Mouse (Mus musculus) c-Kit-positive CD71-negative TER-119-negative erythroid progenitor cells, embryonic 14.5 days (primary cell): ENCODE results near the gene Wwox.

ENCODE experiments used
- DNase-seq: peaks from one replicate; pipeline ENCODE4 v3.0.0-alpha.2; 2013; ENCODE audit warnings: low read depth

The Wwox gene

GRCm38 (mm10) chr8:114439334-114440204 is at the start of gene Wwox:
Gene Wwox (plus strand): TSS chr8:114439655.
- DNase-seq: peak; percentile 86

- no peak for DNase-seq
Measured at GRCm38 (mm10) chr8:114390465-114391254, 48.8 kb upstream of the Wwox start.

DNA sequence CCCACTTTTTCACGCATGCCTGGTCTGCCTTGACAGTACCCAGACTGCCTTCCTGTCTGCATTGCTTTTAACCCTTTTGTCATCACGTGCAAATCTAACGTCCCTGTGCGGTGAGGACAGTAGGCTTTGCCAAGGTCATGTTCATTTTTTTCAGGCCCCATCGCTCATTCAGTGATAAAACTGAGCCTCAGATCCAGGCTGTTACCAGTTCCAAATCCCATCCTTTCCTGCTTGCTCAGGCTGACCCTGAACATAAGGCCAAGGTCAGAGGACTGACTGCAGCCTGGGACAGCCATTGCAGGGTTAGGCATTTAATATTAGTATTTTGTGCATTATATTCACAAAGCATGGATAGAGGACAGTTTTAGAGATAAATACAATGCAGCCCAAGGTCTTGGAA is 41.1 kb upstream of the Wwox start:
- no peak for DNase-seq

DNA sequence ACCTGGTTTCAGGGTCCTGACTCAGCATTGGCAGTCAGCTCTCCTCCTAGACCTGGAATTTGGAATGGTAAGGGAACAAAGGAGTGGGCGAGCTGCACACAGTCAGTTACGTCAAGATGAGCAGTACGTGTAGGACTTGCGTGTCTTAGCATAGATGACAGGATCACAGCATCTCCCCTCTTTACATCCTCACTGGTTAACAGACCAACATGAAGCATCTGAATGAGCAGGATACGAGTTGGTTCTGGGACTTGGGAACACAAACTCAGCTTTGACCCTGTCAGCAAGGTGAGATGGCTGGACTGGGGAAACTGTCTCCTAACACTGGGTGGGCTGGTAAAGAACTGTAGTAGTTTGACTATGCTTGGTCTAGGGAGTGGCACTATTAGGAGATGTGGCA is 40.2 kb upstream of the Wwox start:
- no peak for DNase-seq

DNA sequence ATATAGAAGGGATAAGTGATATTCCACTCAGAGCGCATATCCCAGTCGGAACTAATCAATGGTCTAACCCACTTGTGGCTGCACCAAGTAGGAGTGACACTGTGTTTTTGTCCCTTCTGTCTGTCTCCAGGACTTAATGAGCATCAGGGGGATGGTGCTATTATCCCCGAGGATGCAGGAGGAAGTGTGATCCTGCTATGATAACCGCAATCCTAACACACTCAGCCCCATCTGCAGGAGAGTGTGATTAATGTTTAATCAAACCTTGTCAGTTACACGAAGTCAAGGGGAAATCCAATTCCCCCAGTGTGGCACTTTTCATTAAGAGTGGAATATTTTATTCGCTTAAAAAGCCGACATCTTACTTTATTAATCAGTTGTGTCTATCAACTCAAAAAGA is 37.8 kb upstream of the Wwox start:
- no peak for DNase-seq

DNA sequence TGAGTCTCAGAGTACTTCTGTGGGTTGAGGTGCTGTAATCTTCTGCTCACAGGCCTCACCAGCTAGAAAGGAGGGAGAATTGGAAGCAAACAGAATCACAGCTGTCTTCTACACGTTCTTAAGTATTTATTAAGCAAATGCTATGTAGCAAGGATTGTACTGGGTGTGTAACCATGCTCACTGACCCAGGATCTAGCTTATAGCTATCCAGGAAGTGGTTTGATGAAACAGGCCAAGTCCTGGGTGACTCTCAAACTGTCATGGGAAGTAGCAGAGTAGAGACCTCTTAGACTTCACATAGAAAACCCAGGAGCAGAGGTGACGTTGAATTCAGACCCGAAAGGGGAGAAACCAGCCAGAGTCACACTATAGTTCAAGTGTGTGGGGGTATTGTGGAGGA is 28.0 kb upstream of the Wwox start:
- DNase-seq: no peak

GRCm38 (mm10) chr8:114417786-114418185 is 21.7 kb upstream of the Wwox start, which contains the start of gene Clec3a:
Gene Clec3a (plus strand): TSS chr8:114418086.
- no peak for DNase-seq

GRCm38 (mm10) chr8:114418486-114418885 is 21.0 kb upstream of the Wwox start:
- no peak for DNase-seq

GRCm38 (mm10) chr8:114418904-114419303 is 20.6 kb upstream of the Wwox start:
- no peak for DNase-seq

- DNase-seq: no peak
Measured at GRCm38 (mm10) chr8:114421544-114421943, 17.9 kb upstream of the Wwox start.

DNA sequence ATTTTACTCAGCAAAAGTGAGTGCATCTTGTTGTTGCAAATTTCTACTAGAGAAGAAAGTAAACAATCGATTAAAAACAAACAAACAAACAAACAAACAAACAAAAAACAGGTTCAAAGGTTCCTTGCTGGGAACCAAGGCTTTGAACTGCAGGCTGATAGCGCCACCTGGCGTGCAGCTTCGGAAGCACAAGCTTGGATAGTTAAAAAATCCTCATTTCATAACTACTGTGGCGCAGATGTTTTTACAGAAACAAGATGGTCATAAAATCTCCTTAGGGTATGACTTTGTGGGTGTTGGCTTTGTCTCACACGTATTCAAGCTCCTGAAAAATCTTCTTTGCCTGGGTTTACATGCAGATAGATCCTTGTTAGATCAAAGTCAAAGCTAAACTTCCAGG is 1.2 kb upstream of the Wwox start:
- DNase-seq: peak; percentile 66

DNA sequence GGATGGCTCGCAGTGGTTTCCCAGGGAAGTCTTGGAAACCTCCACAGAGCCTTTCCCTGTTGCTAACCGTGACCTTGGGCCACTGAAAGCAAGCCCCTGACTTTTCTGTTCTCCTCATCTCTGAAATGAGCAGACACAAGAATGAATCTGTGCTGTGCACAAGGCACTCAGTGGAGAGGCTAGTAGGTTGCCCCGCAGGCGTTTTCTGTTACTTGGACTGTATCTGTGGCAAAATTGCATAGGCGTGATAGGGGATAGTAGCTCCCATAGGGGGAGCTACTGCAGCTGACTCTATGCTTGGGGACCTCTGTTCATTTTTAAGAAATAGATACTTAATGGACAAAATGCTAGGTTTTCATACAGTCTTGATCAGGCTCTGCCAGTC is 742 bp downstream of the Wwox start:
- no peak for DNase-seq

DNA sequence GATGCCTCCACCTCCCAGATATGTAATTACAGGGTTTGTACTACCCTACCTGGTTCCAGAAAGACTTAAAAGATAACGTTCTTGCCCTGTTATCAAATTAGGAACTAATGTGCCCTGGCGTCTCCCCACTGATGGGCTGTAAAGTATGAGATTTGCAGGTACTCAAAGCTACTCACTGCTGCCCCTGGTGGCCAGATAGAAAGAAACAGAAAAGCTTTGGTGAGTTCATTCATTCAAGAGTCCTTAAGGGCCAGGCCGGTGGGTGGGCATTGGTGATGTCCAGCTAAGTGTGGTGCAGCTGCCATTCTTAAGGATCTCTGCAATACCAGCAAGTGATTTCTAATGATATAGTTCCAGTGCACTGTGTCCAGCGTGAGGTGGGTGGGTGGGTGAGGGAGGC is 2.2 kb downstream of the Wwox start:
- peak; percentile 63 for DNase-seq

GRCm38 (mm10) chr8:114446884-114447283 is 7.4 kb downstream of the Wwox start:
- no peak for DNase-seq

GRCm38 (mm10) chr8:114452278-114452677 is 12.8 kb downstream of the Wwox start:
- DNase-seq: no peak

DNA sequence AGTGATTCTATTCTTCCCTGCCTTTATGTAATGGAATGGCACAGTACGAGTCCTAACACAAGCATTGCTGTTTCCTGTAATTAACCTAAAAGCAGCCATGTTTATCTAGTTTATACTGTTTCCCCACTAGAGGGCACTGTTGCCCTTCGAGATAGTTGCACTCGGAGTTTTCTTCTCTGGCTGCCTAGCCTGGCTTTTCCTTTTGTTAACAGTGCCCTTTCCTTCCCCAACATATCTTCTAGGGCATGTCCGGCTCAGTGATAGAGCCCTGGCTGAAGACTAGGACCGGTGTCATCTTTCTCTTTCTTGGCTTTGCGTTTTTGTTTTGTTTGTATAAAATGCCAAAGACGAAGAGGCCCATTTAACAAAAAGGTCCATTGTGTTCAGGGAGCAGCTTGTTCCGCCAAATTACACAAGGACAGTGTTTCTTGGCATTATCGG is 13.3 kb downstream of the Wwox start:
- DNase-seq: peak; percentile 53

DNA sequence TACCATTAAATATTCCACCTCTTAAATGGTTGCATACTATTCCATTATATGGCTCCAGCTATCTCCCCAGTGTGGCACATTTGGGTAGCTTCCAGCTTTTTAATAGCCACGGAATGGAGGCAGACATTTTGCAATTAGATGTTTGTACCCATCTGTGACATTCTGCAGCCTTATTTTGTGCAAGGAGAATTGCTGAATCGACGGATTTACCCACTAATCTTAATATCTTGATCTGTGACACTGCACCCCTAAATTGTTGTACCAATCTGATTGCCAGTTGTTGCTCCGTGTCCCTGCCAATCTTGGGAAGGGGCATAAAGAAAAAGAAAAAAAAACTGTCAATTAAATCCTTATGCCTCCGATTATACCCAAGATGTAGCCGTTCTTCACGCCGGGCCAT is 15.8 kb downstream of the Wwox start:
- no peak for DNase-seq

DNA sequence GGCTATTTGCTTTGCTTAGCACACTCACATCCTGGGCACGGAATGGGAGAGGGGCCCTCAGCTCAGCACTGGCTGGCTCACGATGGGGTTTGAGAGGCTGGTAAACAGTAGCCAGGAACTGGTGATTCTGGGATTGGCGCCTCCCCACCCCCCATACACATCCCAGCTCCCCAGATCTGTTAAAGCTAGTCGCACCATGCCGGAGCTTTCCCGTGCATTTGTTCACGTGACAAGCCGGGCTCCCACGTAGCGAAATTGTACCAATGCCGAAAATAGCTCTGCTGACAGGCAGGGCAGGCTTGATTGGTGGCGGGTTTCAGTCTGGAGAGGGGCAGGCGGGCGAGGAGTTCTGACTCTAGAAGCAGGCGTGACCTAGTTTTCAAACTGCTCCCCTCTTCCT is 16.5 kb downstream of the Wwox start:
- no peak for DNase-seq

DNA sequence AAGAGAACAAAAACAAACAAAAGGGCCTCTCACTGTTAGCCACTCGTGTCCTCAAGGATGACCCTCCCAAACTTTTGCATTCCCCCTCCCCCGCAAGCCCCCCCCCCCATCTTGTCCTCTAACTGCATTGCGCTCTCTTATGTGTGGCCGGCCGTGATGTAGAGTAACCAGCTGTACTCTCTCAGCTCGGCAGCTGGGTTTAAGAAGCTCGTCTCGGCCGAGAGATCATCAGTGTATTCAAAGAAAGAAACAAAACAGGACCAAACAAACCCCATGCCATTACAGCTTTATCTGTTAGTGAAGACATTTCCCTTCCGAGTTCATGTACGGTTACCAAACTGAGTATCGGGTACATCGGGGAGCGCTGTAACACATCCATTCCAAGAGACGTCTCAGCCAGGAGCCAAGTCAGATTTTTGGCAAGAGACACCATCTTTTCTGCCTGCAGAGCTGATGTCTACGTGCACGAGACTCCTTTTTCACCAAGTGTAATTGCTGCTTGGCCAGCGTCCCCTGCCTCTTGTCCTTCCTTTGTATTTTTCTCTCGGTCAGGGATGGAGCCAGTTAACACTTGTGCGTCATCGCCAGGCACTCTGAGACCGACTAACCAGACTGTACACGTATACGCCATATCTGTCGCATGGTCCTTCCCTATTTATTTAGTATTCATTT is 18.8 kb downstream of the Wwox start:
- DNase-seq: no peak

DNA sequence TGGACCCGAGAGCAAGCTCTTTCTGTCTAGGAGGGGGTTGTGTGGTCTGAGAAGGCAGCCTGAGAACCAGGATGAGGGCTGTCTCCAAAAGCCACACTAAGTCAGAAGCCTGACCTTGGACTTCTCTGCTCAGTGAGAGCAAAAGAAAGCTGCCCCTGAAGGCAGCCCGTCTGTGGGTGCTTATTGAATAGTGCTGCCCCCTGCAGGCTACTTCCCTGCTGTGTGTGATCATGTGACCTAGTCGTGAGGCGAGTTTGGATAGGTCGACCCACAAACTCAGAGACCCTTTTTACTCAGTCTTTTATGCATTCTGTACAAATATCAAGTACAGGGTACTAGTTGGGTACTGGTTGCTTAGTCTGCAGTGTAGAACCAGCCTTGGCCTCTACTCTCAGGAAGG is 21.1 kb downstream of the Wwox start:
- no peak for DNase-seq

GRCm38 (mm10) chr8:114462591-114462990 is 23.1 kb downstream of the Wwox start:
- DNase-seq: no peak

DNA sequence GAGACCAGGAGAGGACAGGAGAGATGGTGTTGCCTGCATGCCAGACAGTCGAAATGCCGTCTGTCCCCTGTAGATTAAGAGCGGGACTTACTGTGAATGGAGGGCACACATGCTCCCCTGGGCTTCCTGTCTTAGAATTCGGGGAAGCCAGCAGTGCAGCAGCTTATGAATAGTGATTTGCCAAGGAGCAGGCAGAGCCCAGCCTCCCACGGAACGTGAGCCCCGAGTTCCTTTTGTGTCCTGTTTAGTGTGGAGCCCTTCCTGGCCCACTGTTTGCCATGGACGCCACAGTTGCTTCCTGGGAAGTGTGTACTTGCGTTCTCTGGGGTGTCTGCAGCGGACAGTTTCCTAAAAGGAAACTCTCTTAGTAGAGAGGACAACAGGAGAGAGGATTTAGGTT is 23.9 kb downstream of the Wwox start:
- DNase-seq: no peak
